Mouse (Mus musculus) brain, embryonic 14.5 days (tissue): ENCODE measurements around the gene Prm1. TPM values are rescaled to one million over a fixed set of nuclear protein-coding genes. Genes with fewer than 3 reads are reported as not detected.
"Not testable (repeated sequence)": the region's sequence is repeated elsewhere in the genome, so short reads cannot be mapped to it uniquely, and the experiment has no call there.

Experiments used
- DNase-seq: peaks from one replicate; pipeline ENCODE4 v3.0.0-alpha.2; 2011; ENCODE audit warnings: low read depth
- CTCF ChIP-seq: fragments of 200-500 bp; IDR thresholded peaks from 2 replicates; pipeline ENCODE4 v1.5.1; 2012; ENCODE audit warnings: inconsistent platforms, mild to moderate bottlenecking, moderate library complexity, borderline replicate concordance; ENCODE audit not compliant: insufficient read depth, insufficient read length; ENCODE audit errors: extremely low read depth
- POLR2A ChIP-seq: fragments of 200-500 bp; IDR thresholded peaks from 2 replicates; pipeline ENCODE4 v1.6.1; 2012; ENCODE audit warnings: mild to moderate bottlenecking, inconsistent platforms, borderline replicate concordance; ENCODE audit not compliant: poor library complexity, insufficient read depth, insufficient read length, severe bottlenecking; ENCODE audit errors: extremely low read depth
- polyA plus RNA-seq: library from polyadenylated mRNA; depleted of rRNA; stranded (reverse); fragments of >200 nt; gene quantifications from 2 replicates; pipeline ENCODE4 v1.2.3, GENCODE M21; 2012

The Prm1 gene
- polyA plus RNA-seq, 1 experiment = not detected

DNA sequence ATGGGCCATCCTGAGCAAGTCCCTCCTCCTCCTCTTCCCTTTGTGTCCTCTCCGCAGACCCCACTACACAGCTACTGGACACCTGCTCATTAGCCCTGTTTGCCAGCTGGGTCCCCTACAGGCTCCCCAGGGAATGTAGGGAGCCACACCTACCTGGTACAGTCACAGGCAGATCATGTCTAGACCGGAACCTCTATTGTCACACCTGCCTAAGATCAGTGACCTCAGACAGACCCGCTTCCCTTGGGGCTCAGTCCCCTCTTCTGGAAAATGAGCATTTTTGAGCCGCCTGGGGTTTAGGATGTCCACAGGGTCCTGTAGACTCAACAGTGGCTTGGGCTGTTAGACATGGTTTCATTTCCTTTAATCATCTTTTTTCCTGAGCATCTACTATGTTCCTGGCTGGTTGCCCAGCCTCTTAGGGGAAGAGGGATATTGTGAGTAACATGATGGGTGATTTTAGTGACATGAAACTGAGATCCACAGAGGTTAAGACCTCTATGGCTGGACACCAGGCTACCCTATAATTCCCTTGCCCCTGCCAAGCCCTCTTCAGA, 13.0 kb upstream of the Prm1 start:
- TF ChIP-seq CTCF = no peak
- TF ChIP-seq POLR2A = no peak
- no peak for DNase-seq

DNA sequence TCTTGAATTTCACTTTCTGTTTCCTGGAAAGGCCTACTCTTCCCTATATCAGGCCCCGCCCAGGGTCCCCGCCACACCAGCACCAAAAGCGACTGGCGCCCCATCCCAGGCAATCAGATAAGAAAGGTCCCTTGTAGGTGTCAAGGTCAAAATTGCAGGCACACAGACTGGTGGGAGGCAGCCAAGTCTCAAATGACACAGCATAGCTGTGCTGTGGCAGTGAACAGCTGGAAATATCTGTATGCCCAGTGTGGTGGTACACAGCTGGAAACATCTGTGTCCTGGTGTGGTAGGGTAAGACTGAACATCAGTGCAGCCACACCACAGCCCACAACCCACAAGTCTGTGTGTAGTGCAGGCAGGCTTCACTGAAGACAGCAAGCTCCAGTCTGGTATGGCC, 9.2 kb upstream of the Prm1 start:
- TF ChIP-seq CTCF (no peak), POLR2A (no peak)
- DNase-seq = no peak

DNA sequence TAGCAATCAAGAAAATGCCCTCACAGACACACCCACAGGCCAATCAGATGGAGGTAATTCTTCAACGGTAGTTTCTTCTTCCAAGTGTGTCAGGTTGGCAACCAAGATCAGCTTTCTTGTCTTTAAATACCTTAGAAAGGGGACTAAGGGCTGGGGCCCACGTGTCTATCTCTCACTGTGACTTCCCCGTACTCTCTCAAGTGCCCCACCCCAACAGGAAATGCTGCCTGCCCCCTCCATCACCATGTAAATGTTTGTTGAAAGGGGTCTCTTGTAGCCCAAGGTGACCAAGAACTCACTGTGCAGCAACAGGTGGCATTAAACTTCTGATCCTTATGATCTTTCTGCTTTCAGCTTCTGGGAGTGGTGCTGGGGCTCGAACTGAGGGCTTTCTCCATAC, 8.1 kb upstream of the Prm1 start:
- DNase-seq = no peak
- TF ChIP-seq POLR2A = no peak
- TF ChIP-seq CTCF = no peak

DNA sequence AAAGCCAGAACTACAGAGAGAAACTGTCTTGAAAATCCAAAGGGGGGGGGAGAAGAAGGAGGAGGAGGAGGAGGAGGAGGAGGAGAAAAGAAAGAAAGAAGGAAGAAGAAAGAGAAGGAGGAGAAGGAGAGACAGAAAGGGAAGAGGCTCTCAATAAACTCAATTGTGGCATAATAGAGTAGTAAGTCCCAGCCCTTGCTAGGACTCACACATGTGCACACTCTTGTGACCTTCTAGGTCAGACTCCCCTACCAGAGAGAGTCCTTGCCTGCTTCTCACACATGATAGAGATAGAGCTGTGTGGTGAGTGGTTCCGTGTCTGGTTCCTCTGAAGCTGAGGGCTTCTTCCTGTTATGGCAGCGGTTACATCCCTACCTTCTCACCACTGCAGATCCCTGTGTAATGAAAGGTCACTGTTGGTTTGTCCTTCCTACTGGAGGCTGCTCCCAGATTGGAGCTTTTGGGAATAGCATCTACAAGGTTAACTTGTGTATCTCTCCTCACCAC, 7.3 kb upstream of the Prm1 start, which contains the start of gene Gm11172:
Gm11172 (plus strand) TSS at position 51 of the 507 bp plus-strand sequence.
- no peak for TF ChIP-seq POLR2A
- no peak for TF ChIP-seq CTCF
- DNase-seq = no peak

DNA sequence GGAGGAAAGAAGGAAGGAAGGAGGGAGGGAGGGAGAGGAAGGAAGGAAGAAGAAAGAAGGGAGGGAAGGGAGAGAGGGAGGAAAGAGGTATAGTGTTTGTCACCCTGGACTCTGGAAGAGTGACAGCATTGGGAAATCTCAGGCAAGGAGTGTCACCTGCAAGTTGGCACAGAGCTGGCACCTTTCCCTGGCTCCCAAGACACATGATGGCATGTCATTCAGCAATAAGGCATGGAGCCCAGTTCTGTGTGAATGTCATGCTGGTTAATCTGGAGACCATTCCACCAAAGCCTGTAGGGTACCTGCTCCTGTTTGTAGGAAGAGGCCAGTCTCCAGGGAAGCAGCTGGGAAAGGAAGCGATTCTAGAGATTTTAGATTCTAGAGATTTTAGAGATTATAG, 4.7 kb upstream of the Prm1 start:
- no peak for TF ChIP-seq CTCF
- TF ChIP-seq POLR2A = no peak
- no peak for DNase-seq

DNA sequence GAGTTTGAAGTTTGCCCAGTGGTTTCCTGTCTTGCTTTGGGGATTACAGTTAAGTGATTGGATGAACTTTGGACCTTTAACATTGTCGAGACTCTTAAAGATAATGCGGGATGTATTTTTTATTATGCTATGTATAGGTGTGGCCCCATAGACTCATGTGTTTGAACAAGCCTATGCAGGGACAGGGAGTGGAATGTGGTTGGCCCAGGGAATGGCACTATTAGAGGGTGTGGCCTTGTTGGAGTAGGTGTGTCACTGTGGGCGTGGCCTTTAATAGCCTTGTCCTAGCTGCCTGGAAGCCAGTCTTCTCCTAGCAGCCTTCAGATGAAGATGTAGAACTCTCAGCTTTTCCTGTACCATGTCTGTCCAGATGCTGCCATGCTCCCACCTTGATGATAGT, 3.2 kb downstream of the Prm1 start:
- not testable (repeated sequence) for DNase-seq

DNA sequence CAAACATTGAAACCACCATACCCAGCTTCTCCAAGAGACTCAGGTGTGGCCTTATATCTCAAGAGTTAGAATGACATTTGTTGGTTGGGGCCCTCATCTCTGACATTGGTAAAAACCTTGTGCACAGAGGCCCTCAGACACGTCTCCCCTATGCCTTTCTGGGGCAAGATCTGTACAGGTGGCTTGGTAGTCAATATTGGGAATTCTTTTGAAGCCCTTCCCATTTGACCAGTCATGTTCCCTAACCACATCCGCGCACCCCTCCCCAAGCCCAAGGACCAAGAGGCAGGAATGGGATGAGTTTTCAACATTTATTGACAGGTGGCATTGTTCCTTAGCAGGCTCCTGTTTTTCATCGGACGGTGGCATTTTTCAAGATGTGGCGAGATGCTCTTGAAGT, 9.6 kb downstream of the Prm1 start, which contains the start of gene Prm2:
Prm2 (minus strand) TSS at position 101 of the 400 bp plus-strand sequence.
- no peak for DNase-seq
- no peak for TF ChIP-seq POLR2A
- TF ChIP-seq CTCF = no peak

DNA sequence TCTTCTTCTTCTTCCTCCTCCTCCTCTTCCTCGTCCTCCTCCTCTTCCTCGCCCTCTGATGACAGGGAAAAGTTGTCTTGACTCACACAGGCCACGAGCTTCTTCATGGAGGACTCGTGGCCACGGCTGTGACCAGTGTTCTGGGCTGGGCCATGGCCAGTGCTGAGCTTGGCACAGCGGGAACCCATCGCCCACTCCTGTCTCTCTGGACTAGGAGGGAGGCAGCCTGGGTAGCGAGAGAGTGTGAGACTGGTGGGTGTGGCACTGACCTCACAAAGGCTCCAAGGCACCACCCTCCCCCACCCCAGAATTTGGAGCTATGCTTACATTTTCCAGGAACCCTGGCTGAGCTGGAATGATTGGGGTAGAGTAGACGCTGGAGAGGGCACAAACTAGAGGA, 14.9 kb downstream of the Prm1 start, which contains the start of gene Prm3:
Prm3 (minus strand) TSS at position 213 of the 400 bp plus-strand sequence.
- TF ChIP-seq CTCF (no peak), POLR2A (no peak)
- DNase-seq = no peak

DNA sequence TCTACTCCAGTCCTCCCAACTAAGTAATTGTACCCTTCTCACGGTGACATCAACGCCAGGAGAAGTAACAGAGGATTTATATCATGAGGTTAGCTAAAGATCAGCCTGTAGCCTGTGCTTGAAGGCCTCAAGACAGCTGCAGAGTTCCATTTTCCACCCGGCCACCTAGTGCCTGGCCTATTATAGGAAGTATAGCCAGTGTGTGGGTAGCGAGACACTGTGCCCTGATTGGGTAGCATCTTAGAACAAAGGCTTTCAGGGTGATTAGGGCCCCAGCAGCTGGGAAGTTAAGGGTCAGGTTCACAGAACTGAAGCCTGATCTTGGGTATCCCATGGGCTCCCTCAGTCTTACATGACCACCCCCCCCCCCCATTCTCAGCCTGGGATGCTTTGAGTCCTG, 16.8 kb downstream of the Prm1 start:
- DNase-seq = no peak
- TF ChIP-seq CTCF = no peak

DNA sequence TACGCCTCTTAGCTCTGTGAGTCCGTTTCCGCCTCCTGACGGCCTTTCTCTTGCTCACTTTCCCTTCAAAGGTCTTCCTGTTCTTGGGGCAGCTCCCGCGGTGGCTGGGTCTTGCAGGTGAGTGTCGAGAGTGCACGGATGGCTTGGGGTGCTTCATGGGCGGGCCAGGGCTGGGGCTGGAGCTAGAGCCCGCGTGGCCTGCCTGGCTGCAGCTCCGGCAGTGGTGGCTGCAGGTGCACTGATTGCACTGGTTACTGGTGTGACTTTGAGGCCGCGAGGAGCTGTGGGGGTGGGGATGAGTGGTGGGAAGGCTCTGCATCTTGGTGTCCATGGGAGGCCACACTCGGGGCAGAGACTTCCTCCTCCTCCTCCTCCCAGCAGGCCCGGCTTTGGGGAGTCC, 17.4 kb downstream of the Prm1 start, which contains the start of gene Tnp2:
Tnp2 (minus strand) TSS at position 390 of the 400 bp plus-strand sequence.
- no peak for DNase-seq
- TF ChIP-seq CTCF (no peak), POLR2A (no peak)

DNA sequence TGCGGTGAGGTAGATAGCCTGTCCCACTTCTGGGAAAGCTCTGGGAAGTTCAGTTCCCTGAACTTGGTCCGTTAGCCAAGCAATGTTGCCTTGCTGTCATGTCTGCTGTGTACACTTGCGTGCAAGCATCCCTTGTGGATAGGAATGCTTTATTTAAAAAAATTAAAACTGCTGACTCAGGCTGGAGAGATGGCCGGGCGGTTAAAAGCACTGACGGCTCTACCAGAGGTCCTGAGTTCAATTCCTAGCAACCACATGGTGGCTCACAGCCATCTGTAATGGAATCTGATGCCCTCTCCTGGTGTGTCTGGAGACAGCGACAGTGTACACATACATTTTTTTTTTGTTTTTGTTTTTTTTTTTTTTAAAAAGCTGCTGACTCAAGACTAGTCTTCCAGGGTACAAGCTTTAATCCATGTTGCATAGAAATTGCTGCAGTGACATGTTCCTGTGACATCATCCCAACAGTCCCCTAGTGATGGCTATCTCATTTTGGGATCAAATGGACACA, 18.0 kb downstream of the Prm1 start:
- DNase-seq = no peak
- TF ChIP-seq POLR2A (no peak), CTCF (no peak)

DNA sequence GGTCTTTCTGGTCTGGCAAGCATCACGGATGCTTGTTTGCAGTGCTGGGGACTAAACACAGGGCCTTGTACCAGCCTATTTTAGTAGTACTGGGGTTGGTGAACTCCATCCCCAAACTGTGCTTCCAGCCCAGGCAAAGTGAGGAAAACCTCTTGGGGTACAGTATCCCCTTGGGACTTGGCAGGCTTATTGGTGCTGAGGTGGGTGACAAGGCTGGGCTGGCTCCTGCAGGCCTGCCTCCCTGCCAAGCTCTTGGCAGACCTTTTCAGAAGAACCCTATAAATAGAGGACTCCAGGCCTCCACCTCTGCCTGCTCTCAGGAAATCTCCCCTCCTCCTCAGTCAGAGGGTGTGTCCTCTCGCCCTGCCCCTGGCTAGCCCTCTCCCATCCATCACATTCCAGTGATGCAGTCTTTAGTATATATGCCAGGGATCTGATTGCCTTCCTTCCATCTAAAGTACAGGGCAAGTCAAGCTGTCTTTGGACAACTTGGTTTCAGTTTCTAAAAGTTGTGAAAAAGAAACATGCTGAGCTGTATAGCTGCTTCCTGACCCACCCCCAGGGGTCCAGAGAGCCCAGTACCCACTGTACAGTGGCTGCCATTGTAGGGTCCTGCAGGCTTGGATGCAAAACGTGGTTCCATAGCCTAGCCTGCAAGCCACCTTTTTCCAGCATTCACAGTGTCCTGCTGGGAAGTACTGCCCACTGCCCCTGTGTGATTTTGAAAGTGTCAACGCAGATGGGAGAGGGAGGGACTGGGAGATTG, 18.7 kb downstream of the Prm1 start:
- no peak for DNase-seq
- TF ChIP-seq POLR2A (no peak), CTCF (no peak)
